Mouse (Mus musculus): ENCODE data around the gene Tmprss9.

GRCm38 (mm10) chr10:80902273-80902940 lies 30.8 kb downstream of the Tmprss9 start:
- TF ChIP-seq CTCF (conservative IDR thresholded peaks at IDR 0.05; ENCODE audit: low read length), result no peak
- no peak for TF ChIP-seq NANOG (IDR thresholded peaks at IDR 0.05; ENCODE audit: borderline replicate concordance, low read length)
- no peak for TF ChIP-seq POU5F1 (IDR thresholded peaks at IDR 0.05; ENCODE audit: borderline replicate concordance, low read length)
